Mouse (Mus musculus) lung, embryonic 16.5 days (tissue): ENCODE measurements around the gene Gpc1. TPM values are rescaled to one million over a fixed set of nuclear protein-coding genes. Genes with fewer than 3 reads are reported as not detected.

Experiments
- ATAC-seq: fragments of 200-750 bp; cut with Nextera tagmentation; 2 replicates; pipeline ENCODE4 v1.8.0; 2017; ENCODE audit warnings: low read depth, mild to moderate bottlenecking, moderate library complexity
- H3K27ac ChIP-seq: fragments of 300-500 bp; sonication (generic); 2 replicates; pipeline ENCODE4 v1.5.1; 2014; ENCODE audit warnings: mild to moderate bottlenecking, control low read depth, low read length
- H3K27me3 ChIP-seq: fragments of 300-500 bp; sonication (generic); 2 replicates; pipeline ENCODE4 v1.6.1; 2014; ENCODE audit warnings: low read depth, low read length, mixed read lengths; ENCODE audit not compliant: control insufficient read depth, insufficient read depth
- H3K36me3 ChIP-seq: fragments of 300-500 bp; sonication (generic); 2 replicates; pipeline ENCODE4 v1.6.1; 2014; ENCODE audit warnings: low read length; ENCODE audit not compliant: control insufficient read depth, insufficient read depth
- H3K4me1 ChIP-seq: fragments of 300-500 bp; sonication (generic); replicated peaks from 2 replicates; pipeline ENCODE4 v1.6.1; 2014; ENCODE audit warnings: low read length, mixed read lengths; ENCODE audit not compliant: control insufficient read depth, insufficient read depth
- H3K4me2 ChIP-seq: fragments of 300-500 bp; sonication (generic); 2 replicates; pipeline ENCODE4 v1.6.1; 2014; ENCODE audit warnings: low read depth, low read length, control low read depth
- H3K4me3 ChIP-seq: fragments of 300-500 bp; sonication (generic); 2 replicates; pipeline ENCODE4 v1.5.1; 2014; ENCODE audit warnings: mild to moderate bottlenecking, low read length, control low read depth
- H3K9ac ChIP-seq: fragments of 300-500 bp; sonication (generic); 2 replicates; pipeline ENCODE4 v1.6.1; 2014; ENCODE audit warnings: low read length, control low read depth
- H3K9me3 ChIP-seq: fragments of 300-500 bp; sonication (generic); 2 replicates; pipeline ENCODE4 v1.6.1; 2016; ENCODE audit warnings: low read length; ENCODE audit not compliant: control insufficient read depth
- WGBS: fragments of 180-500 bp; shearing (Covaris S2); extraction: QIAGEN DNeasy Blood & Tissue Kit; methylation state at CpG from one replicate; pipeline ENCODE4 v1.1.7; 2014; 5-methylcytosine and 5-hydroxymethylcytosine counted together
- polyA plus RNA-seq: library from polyadenylated mRNA; unstranded; fragments of >200 nt; fragmentation: Nextera tagmentation; extraction: Ambion mirVana; gene quantifications from 2 replicates; pipeline ENCODE4 v1.2.1, GENCODE M21; 2015

Gene Gpc1
- polyA plus RNA-seq, 1 experiment from 2014 or later: 27.7 TPM

- H3K36me3 ChIP-seq: no peaks in the 10 kb centered on the region
- H3K9me3 ChIP-seq: no peaks in the 10 kb centered on the region
- WGBS: 9% methylated on average over 13 of the region's 13 CpGs
- H3K27me3 ChIP-seq: peaks cover 4% of the 10 kb centered on the region
- peak overlapping the region; percentile 71 for H3K4me3 ChIP-seq
- H3K9ac ChIP-seq: no peak overlapping the region; the same call in 1 of the 2 replicates
- ATAC-seq: no peak
- peaks cover 13% of the 10 kb centered on the region for H3K4me1 ChIP-seq
- peak overlapping the region; percentile 94 for H3K4me2 ChIP-seq
- no peak overlapping the region for H3K27ac ChIP-seq
These were observed 738 bp upstream of the Gpc1 start for GRCm38 (mm10) chr1:92830626-92831187.

DNA sequence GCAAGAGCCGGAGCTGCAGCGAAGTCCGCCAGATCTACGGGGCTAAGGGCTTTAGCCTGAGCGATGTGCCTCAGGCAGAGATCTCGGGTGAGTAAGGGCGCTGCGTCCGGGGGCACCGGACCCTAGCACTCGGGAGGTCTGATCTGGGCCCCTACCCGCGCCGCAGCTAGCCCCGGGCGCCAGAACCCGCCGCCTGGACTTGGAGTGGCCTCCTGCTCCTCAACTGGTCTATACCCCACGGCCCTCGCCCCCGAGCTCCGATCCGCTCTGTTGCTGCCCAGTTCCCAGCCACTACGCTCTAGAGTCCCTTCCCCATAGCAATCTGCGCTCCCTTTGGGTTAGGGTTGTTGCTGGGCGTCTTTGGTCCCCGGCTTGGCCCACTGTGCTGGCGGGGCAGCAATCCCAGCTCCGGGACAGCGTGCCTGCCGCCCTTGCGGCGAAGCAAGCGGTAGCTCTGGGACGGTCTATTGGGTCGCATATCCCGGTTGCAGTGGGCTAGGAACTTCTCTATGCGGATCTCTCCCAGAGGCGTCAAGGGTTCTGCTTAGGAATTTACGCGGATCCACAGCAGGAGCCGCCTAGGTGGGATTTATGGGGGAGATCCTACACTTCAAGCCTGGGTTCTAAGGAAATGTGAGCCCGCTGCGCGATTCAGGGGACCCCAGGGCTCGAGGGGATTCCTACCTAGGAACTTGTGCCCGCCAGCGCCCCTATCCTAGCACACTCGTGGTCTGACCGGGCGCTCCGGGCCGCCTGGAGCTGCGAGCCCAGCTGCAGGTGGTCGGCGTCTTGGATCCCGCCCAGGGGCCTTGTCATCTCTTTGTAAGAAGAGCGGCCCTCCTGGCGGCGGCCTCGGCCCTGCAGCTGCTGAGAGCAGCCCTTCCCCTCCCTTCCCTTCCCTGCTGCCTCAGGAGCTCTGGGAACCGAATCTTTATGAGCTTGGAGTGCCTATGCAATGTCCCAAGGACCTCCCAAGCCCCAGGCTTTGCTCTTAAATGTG, 866 bp downstream of the Gpc1 start:
- under 1% methylated on average over 61 of the region's 62 CpGs for WGBS
- Histone ChIP-seq H3K9ac (peak overlapping the region; percentile 81), H3K4me3 (peak overlapping the region; percentile 71), H3K36me3 (no peaks in the 10 kb centered on the region), H3K4me2 (peak overlapping the region; percentile 94), H3K27ac (peak overlapping the region; percentile 84), H3K9me3 (no peaks in the 10 kb centered on the region), H3K27me3 (peaks cover 4% of the 10 kb centered on the region), H3K4me1 (peaks cover 13% of the 10 kb centered on the region)
- ATAC-seq: peak; percentile 37

DNA sequence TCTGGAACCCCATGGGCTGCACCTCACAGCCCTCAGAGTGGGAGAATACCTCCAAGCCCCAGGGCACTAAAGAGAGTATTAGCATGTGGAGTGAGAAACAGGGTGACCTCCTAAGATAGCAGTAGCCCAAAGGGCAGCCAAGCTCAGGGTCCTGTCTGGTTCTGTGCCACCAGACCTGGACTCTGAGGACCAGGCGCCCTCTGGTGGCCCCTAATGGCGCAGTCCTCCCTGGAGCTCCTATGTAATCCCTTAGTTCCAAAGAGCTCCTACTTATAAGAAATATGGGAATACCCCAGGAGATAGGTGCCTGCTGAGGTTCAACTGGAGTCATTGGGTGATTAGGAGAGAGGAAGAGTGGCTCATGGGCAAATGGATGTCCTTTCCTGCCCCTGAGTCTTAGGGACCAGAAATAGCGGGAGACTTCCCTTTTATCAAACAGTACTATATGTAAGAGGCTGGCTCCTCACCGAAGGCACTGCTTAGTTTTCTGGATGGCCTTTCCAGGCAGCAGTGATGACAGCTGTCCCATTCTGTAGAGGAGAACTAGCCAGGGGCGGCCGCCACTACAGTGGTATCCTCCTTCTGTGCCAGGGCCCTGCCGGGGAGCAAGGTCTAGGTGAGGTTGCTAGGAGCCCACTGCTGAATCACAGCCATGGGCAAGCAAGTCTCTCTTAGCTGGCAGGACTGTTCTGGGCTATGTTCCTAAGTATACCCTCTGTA, 2.7 kb downstream of the Gpc1 start:
- no peak overlapping the region for H3K9ac ChIP-seq
- no peak overlapping the region for H3K27ac ChIP-seq
- H3K36me3 ChIP-seq: no peaks in the 10 kb centered on the region
- peaks cover 4% of the 10 kb centered on the region for H3K27me3 ChIP-seq
- H3K4me2 ChIP-seq: no peak overlapping the region
- WGBS: 64% methylated on average over 7 of the region's 7 CpGs
- H3K4me3 ChIP-seq: no peak overlapping the region
- H3K4me1 ChIP-seq: peaks cover 16% of the 10 kb centered on the region
- ATAC-seq: 0 out of 2 replicates have a peak, but pooled peaks have one; percentile 10
- no peaks in the 10 kb centered on the region for H3K9me3 ChIP-seq

GRCm38 (mm10) chr1:92837931-92838833, 6.7 kb downstream of the Gpc1 start:
- Histone ChIP-seq H3K4me2 (no peak overlapping the region), H3K4me1 (peaks cover 5% of the 10 kb centered on the region; the same call in 1 of the 2 replicates), H3K27me3 (no peaks in the 10 kb centered on the region), H3K9ac (no peak overlapping the region), H3K9me3 (no peaks in the 10 kb centered on the region), H3K36me3 (no peaks in the 10 kb centered on the region), H3K4me3 (no peak overlapping the region), H3K27ac (no peak overlapping the region)
- no peak for ATAC-seq
- WGBS: 76% methylated on average over 14 of the region's 14 CpGs

DNA sequence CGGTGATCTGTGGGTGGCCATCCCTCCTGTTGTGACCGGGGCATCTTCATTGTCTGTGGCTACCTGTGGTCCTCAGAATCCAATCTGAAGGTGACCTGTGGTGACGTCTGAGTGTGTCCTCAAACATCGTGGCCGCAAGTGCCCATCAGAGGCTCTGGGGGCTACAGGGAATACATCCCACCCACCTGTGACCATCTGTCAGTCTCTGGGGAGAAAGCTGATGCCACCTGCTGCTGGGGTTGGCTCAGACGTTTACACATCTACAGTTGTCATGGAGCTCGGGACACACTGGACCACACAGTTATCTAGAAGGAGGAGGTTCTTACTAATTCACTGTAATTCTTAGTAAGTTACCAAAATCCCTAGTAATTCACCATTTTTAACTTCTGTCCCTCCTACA, 7.8 kb downstream of the Gpc1 start:
- H3K27ac ChIP-seq: no peak overlapping the region
- no peaks in the 10 kb centered on the region for H3K9me3 ChIP-seq
- H3K9ac ChIP-seq: no peak overlapping the region
- H3K4me1 ChIP-seq: 0 out of 2 replicates have a peak, but pooled peaks cover 3% of the 10 kb centered on the region
- H3K36me3 ChIP-seq: no peaks in the 10 kb centered on the region
- WGBS: 62% methylated on average over 7 of the region's 7 CpGs
- H3K4me3 ChIP-seq: no peak overlapping the region
- no peak overlapping the region for H3K4me2 ChIP-seq
- no peak for ATAC-seq
- H3K27me3 ChIP-seq: no peaks in the 10 kb centered on the region

DNA sequence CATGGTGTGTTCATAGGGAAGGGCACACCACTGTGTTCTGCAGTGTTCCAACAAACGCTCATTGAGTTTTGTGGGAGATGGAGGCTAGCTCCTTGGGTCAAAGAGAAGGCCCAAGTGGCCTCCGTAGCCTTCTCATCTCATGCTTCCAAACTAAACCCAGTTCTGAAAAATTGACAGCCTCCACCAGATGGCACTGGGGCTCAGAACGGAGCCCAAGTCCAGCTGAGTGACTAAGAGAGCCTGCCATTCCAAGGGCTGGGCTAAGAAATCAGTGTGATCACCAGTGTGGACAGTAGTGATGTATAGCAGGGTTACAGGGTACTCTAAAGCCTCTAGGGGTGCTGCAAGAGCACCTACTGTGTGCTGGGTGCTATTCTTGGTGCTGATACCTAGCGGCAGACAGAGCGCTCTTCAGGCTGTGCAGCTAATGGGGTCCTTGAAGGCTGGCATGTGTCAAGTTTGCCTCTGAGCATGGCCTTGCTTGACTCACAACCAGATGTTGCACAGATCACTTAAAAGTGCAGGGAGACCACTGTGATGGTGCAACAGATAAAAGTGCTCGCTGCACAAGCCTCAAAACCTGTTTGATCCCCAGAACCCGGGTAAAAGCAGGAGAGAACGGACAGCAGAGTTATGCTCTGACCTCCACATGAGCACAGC, 8.9 kb downstream of the Gpc1 start:
- no peaks in the 10 kb centered on the region for H3K27me3 ChIP-seq
- no peak for ATAC-seq
- WGBS: 80% methylated on average over 8 of the region's 8 CpGs

GRCm38 (mm10) chr1:92841427-92841826, 10.0 kb downstream of the Gpc1 start:
- no peak for ATAC-seq
- H3K27me3 ChIP-seq: no peaks in the 10 kb centered on the region
- H3K36me3 ChIP-seq: no peaks in the 10 kb centered on the region
- no peak overlapping the region for H3K4me3 ChIP-seq
- H3K9me3 ChIP-seq: no peaks in the 10 kb centered on the region
- no peak overlapping the region for H3K9ac ChIP-seq
- H3K4me2 ChIP-seq: no peak overlapping the region
- 0 out of 2 replicates have a peak, but pooled peaks cover 3% of the 10 kb centered on the region for H3K4me1 ChIP-seq
- 63% methylated on average over 3 of the region's 3 CpGs for WGBS
- H3K27ac ChIP-seq: no peak overlapping the region

More for the DNA sequence above, 8.9 kb downstream of the Gpc1 start:
- no peak overlapping the region for H3K27ac ChIP-seq
- no peak overlapping the region for H3K4me2 ChIP-seq
- no peaks in the 10 kb centered on the region for H3K9me3 ChIP-seq
- H3K4me3 ChIP-seq: no peak overlapping the region
- no peaks in the 10 kb centered on the region for H3K36me3 ChIP-seq
- no peak overlapping the region for H3K9ac ChIP-seq
- 0 out of 2 replicates have a peak, but pooled peaks cover 3% of the 10 kb centered on the region for H3K4me1 ChIP-seq

GRCm38 (mm10) chr1:92845889-92846288, 14.4 kb downstream of the Gpc1 start:
- ATAC-seq: no peak
- H3K4me2 ChIP-seq: no peak overlapping the region
- no peaks in the 10 kb centered on the region for H3K9me3 ChIP-seq
- H3K4me3 ChIP-seq: no peak overlapping the region
- peaks cover 8% of the 10 kb centered on the region; the same call in 1 of the 2 replicates for H3K27me3 ChIP-seq
- 70% methylated on average over 7 of the region's 7 CpGs for WGBS
- no peak overlapping the region for H3K27ac ChIP-seq
- H3K9ac ChIP-seq: no peak overlapping the region
- H3K4me1 ChIP-seq: no peaks in the 10 kb centered on the region; the same call in 1 of the 2 replicates
- H3K36me3 ChIP-seq: no peaks in the 10 kb centered on the region
